Mouse (Mus musculus) spleen, postnatal 4 days (tissue): Measurements from ENCODE around the gene Dyrk4.

ENCODE experiments used
- DNase-seq, 2 experiments: peaks; one replicate each; pipeline ENCODE4 v3.0.0; 2022; ENCODE audit warnings: low spot score in 2 of 2

Dyrk4 gene

GRCm38 (mm10) chr6:126921111-126921881 is at the start of gene Dyrk4:
Gene Dyrk4, minus strand, starts transcription at chr6:126921839.
- DNase-seq = no peak

- no peak for DNase-seq
These were observed 44.8 kb upstream of the Dyrk4 start for GRCm38 (mm10) chr6:126966241-126967026.

- no peak for DNase-seq
These were observed 41.8 kb upstream of the Dyrk4 start for GRCm38 (mm10) chr6:126963426-126963825.

GRCm38 (mm10) chr6:126962709-126963108 is 41.1 kb upstream of the Dyrk4 start:
- no peak for DNase-seq

GRCm38 (mm10) chr6:126961371-126962018 is 39.9 kb upstream of the Dyrk4 start:
- DNase-seq = no peak

- DNase-seq = peak; percentile 66 to 90
These were observed 34.1 kb upstream of the Dyrk4 start for GRCm38 (mm10) chr6:126955734-126956133.

GRCm38 (mm10) chr6:126948336-126948735 is 26.7 kb upstream of the Dyrk4 start:
- DNase-seq = peak in 1 of 2 experiments; percentile 47

- DNase-seq = no peak
These were observed 18.8 kb upstream of the Dyrk4 start for GRCm38 (mm10) chr6:126940451-126940850.

- DNase-seq = peak; percentile 95 to 97
These were observed 18.0 kb upstream of the Dyrk4 start, which contains the start of the genes Rad51ap1 and D6Wsu163e for GRCm38 (mm10) chr6:126939487-126940171. Gene Rad51ap1, minus strand, starts transcription at chr6:126939587. Gene D6Wsu163e, plus strand, starts transcription at chr6:126939962.

GRCm38 (mm10) chr6:126938853-126939486 is 17.3 kb upstream of the Dyrk4 start:
- DNase-seq = no peak

- DNase-seq = no peak
These were observed 16.4 kb upstream of the Dyrk4 start for GRCm38 (mm10) chr6:126938047-126938446.

GRCm38 (mm10) chr6:126932896-126933295 is 11.3 kb upstream of the Dyrk4 start:
- DNase-seq = no peak

GRCm38 (mm10) chr6:126914928-126915327 is 6.7 kb downstream of the Dyrk4 start:
- no peak for DNase-seq

GRCm38 (mm10) chr6:126910727-126911126 is 10.9 kb downstream of the Dyrk4 start:
- no peak for DNase-seq

- DNase-seq = no peak
These were observed 13.8 kb downstream of the Dyrk4 start for GRCm38 (mm10) chr6:126907876-126908275.

- DNase-seq = no peak
These were observed 14.3 kb downstream of the Dyrk4 start for GRCm38 (mm10) chr6:126907378-126907777.

- DNase-seq = no peak
These were observed 44.5 kb downstream of the Dyrk4 start for GRCm38 (mm10) chr6:126877118-126877517.

GRCm38 (mm10) chr6:126852881-126853280 is 68.8 kb downstream of the Dyrk4 start, which contains the start of gene Akap3:
Gene Akap3, plus strand, starts transcription at chr6:126853098.
- no peak for DNase-seq

- DNase-seq = peak; percentile 88 to 94
These were observed 72.6 kb downstream of the Dyrk4 start, which contains the start of gene Ndufa9 for GRCm38 (mm10) chr6:126848712-126849704. Gene Ndufa9, minus strand, starts transcription at chr6:126849136.

GRCm38 (mm10) chr6:126836628-126837027 is 85.0 kb downstream of the Dyrk4 start:
- no peak for DNase-seq
